Mouse (Mus musculus): ENCODE results near the gene Upk2. TPM values are rescaled to one million over a fixed set of nuclear protein-coding genes. Genes with fewer than 3 reads are reported as not detected.

The Upk2 gene
- not detected in 2 replicates for polyA plus RNA-seq (2015; fragmentation: Nextera tagmentation; extraction: Ambion mirVana)

DNA sequence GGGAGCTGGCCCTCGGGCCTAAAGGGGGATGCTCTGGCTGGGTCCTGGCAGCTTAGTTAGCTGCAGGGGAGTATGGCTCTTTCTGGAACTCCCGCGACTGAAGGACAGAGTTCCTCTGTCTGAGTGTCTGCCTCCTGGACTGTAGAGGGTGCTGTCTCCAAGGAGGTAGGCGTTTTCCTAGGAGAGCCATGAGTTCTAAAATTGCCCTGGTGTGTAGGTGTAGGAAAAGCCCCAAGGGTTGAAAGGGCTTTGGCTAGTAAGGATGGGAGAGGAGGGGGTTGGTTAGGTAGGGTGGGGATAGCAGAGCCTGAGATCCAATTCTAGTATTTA, at the start of gene Upk2:
TSS of gene Upk2 (minus strand) at position 86 of the 330 bp plus-strand sequence.
- 31% methylated on average over 4 of the region's 4 CpGs for WGBS (ENCODE audit: insufficient replicate concordance)
- Histone ChIP-seq H3K27me3 (peaks cover 48% of the 10 kb centered on the region), H3K36me3 (replicated peaks) (no peaks in the 10 kb centered on the region), H3K9ac (no peak within 1 kb of the TSS), H3K4me2 (no peak within 1 kb of the TSS), H3K27ac (replicated peaks) (no peak within 1 kb of the TSS), H3K4me1 (replicated peaks) (no peaks in the 10 kb centered on the region), H3K4me3 (replicated peaks) (no peak within 1 kb of the TSS), H3K9me3 (replicated peaks) (no peaks in the 10 kb centered on the region)
- no peak for ATAC-seq (ENCODE audit: insufficient read depth)

DNA sequence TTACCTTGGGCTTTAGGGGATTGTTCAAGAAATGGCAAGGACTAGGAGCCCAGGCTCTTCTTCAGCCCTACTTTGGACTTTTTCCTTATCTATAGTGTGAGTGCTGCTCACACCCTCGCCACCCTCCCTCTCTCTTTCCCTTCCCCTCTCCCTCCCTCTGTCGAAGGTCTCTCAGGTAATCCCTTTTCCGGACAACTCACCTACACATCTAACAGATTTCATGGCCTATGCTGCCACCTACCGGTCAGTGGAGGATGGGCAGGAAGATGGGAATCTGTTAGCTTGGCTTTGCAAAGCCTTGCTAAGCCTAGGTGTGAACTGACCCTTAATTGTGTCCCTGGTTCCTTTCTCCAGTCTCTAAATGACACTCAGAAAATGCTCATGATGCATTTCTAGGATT, 47.2 kb upstream of the Upk2 start:
- Histone ChIP-seq H3K9me3 (replicated peaks) (no peaks in the 10 kb centered on the region), H3K36me3 (replicated peaks) (peaks cover 13% of the 10 kb centered on the region; the same call in 1 of the 2 replicates), H3K4me1 (replicated peaks) (peaks cover 44% of the 10 kb centered on the region), H3K4me2 (no peak overlapping the region), H3K27me3 (peaks cover 36% of the 10 kb centered on the region), H3K27ac (replicated peaks) (no peak overlapping the region), H3K9ac (no peak overlapping the region), H3K4me3 (replicated peaks) (no peak overlapping the region)
- 0% methylated on average over 4 of the region's 4 CpGs for WGBS (ENCODE audit: insufficient replicate concordance)
- ATAC-seq (ENCODE audit: insufficient read depth): no peak

DNA sequence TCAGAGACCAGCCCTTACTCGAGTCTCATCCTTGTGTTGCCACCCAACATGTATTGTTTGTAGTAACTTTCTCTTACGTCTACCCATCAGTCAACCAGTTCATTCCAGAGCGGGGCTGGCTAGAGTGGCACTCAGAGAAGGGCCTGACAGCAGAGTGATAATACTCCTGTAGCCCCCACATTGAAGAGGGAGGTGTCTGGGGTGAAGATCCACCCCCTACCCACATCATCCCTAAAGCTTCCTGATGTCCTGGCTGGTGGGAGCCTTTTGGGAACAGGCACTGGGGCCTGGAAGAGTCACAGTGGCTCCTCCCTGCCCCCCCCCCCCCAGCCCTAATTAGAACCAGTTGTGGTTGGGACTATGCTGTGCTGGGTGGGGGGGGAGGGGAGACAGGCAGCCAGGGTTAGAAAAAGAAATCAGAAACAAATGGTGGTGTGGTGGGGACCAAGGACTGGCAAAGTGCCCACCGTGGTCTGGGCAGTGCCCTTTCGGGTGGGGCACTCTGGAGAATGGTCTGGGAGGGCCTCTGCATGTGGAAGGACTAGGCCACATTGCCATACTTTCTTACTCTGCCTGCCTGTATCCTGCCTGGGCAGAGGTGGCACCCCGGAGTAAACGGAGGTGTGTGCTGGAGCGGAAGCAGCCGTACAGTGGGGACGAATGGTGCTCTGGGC, 46.6 kb upstream of the Upk2 start:
- Histone ChIP-seq H3K9ac (no peak overlapping the region), H3K4me1 (replicated peaks) (peaks cover 50% of the 10 kb centered on the region)
- WGBS (ENCODE audit: insufficient replicate concordance): 66% methylated on average over 10 of the region's 10 CpGs

DNA sequence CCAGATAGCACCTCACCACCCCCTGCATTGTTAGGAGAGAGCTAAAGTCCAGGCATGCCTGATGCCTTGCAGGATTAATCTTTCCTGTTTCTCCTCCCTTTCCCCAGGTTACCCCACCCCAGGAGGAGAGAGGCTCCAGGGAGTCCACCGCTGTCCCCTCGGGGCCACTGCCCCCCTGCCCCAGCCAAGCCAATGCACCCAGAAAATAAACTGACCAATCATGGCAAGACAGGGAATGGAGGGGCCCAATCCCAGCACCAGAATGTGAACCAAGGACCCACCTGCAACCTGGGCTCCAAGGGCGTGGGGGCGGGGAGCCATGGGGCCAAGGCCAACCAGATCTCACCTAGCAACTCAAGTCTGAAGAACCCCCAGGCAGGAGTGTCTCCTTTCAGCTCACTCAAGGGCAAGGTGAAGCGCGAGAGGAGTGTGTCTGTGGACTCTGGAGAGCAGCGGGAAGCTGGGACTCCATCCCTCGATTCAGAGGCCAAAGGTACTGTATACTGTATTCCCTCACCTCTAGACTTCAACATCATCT, 45.9 kb upstream of the Upk2 start:
- Histone ChIP-seq H3K9me3 (replicated peaks) (no peaks in the 10 kb centered on the region), H3K27me3 (peaks cover 43% of the 10 kb centered on the region), H3K4me3 (replicated peaks) (no peak overlapping the region), H3K27ac (replicated peaks) (no peak overlapping the region), H3K9ac (no peak overlapping the region), H3K36me3 (replicated peaks) (peaks cover 3% of the 10 kb centered on the region; the same call in 1 of the 2 replicates), H3K4me2 (no peak overlapping the region), H3K4me1 (replicated peaks) (peaks cover 51% of the 10 kb centered on the region)
- no peak for ATAC-seq (ENCODE audit: insufficient read depth)
- 73% methylated on average over 8 of the region's 8 CpGs for WGBS (ENCODE audit: insufficient replicate concordance)

More for the DNA sequence above, 46.6 kb upstream of the Upk2 start:
- H3K36me3 ChIP-seq (replicated peaks): peaks cover 8% of the 10 kb centered on the region; the same call in 1 of the 2 replicates
- peaks cover 42% of the 10 kb centered on the region for H3K27me3 ChIP-seq
- H3K4me3 ChIP-seq (replicated peaks): no peak overlapping the region
- H3K4me2 ChIP-seq: no peak overlapping the region
- H3K27ac ChIP-seq (replicated peaks): no peak overlapping the region
- H3K9me3 ChIP-seq (replicated peaks): no peaks in the 10 kb centered on the region
- ATAC-seq (ENCODE audit: insufficient read depth): no peak

DNA sequence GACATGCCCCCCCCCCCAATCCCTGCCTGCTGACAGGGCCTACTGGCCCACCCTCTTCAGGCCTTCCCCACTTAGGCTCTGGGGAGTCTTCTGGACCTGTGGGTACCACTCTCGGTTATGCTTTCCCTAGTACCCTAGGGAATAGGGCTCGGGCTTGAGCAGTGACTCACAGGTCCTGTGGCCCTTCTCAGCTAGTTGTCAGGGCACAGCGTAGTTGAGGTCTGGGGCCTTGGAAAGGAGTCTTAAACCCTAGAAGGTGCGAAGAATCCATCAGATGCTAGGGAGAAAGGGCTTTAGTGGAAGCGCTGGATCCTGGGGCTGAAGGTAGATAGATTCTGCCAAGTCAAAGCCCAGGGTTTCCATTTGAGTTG, 45.4 kb upstream of the Upk2 start:
- no peak overlapping the region for H3K9ac ChIP-seq
- no peak overlapping the region for H3K27ac ChIP-seq (replicated peaks)
- no peaks in the 10 kb centered on the region for H3K9me3 ChIP-seq (replicated peaks)
- ATAC-seq (ENCODE audit: insufficient read depth): no peak
- H3K4me3 ChIP-seq (replicated peaks): no peak overlapping the region
- no peaks in the 10 kb centered on the region for H3K36me3 ChIP-seq (replicated peaks)
- peaks cover 54% of the 10 kb centered on the region for H3K4me1 ChIP-seq (replicated peaks)
- peaks cover 43% of the 10 kb centered on the region for H3K27me3 ChIP-seq
- no peak overlapping the region for H3K4me2 ChIP-seq
- 62% methylated on average over 5 of the region's 5 CpGs for WGBS (ENCODE audit: insufficient replicate concordance)

DNA sequence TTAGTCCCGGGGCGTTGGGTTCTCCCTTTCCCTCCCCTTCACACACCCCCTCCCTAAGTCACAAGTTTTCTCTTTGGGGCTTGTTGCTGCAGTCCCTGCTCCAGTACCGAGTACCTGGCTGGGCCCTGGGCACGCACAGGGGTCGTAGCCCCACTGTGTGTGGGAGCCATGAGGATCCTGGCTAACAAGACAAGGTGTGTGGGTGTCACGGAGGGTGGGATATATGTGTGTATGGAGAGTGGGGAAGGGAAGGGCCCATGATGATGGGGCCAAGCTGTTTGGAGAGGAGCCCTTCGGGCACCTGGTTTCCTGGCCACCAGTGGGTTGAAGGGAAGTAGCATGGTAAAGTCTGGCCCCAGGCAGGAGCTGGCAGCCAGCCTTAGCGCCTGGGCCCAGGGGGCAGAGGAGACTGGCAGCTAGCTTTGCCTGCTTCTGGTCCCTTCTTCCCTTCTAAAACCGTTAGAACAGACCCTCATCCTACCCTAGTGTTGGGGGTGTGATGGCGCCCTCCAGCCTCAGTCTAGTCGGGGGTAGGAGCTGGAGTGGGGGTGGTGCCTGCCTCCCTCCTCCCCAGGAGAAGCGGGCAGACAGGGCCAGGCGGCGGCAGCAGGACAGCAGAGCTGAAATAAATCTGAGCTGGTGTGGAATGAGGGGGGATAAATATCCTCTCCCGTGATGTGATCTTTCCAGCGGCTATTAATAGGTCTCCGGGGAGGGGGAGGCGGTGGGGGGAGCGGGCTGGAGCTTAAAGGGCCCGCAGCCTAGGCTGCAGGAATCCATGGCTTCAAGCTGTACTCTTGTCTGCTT, 44.8 kb upstream of the Upk2 start:
- H3K9ac ChIP-seq: no peak overlapping the region

DNA sequence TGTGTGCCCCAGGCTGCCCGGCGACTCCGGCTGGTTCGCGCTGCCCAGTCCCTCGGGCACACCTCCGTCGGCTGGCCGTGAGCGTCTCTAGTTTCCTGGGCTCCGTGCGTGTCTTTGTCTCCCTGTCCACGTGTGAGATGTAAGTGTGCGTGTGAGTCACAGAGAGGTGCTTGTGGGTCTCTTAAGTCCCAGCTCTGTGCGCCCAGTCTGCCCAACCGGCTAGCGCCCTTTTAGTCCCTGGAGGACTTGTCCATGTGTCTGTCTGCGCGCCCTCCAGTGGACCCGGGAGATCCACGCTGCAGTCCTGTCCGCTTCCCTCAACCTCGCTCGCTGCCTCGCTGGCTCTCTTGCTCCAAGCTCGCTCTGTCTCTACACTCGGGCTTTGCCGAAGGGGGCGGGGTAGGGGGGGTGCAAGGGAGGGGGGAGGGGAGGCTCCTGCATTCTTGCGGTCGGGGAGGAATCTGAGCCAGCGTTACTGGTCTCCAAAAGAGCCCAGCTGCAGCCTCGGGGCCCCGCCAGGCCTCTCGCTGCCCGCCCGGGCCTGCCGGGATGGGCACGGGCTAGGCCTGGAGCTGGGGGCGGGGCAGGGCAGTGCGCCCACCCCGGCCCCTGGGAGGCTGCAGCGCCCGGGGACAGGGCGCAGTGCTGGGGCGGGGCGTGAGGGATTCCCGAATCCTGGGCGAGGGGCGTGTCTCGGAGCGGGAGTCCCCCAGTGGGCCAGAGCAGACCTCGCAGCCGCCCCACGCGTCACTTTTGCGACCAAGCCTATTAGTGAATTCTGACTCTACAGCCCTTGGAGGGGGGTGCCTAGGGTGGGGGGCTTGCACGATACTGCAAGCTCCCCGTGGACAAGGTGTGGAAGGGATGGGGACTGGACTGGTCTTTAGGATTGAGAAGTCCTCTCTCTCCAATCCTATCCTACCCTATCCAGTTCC, 43.9 kb upstream of the Upk2 start:
- H3K36me3 ChIP-seq (replicated peaks): no peaks in the 10 kb centered on the region
- 1% methylated on average over 59 of the region's 59 CpGs for WGBS (ENCODE audit: insufficient replicate concordance)
- peaks cover 43% of the 10 kb centered on the region for H3K27me3 ChIP-seq
- peak overlapping the region; percentile 67 for H3K4me2 ChIP-seq
- H3K4me3 ChIP-seq (replicated peaks): peak overlapping the region; percentile 40
- H3K9me3 ChIP-seq (replicated peaks): no peaks in the 10 kb centered on the region
- H3K27ac ChIP-seq (replicated peaks): peak overlapping the region; percentile 45
- peaks cover 69% of the 10 kb centered on the region for H3K4me1 ChIP-seq (replicated peaks)
- peak; percentile 36 for ATAC-seq (ENCODE audit: insufficient read depth)
- 0 out of 2 replicates have a peak overlapping the region, but pooled peaks have one; percentile 35 for H3K9ac ChIP-seq

More for the DNA sequence above, 44.8 kb upstream of the Upk2 start:
- Histone ChIP-seq H3K4me2 (peak overlapping the region; percentile 67), H3K27me3 (peaks cover 43% of the 10 kb centered on the region), H3K36me3 (replicated peaks) (no peaks in the 10 kb centered on the region), H3K27ac (replicated peaks) (no peak overlapping the region), H3K4me3 (replicated peaks) (0 out of 2 replicates have a peak overlapping the region, but pooled peaks have one; percentile 40), H3K9me3 (replicated peaks) (no peaks in the 10 kb centered on the region), H3K4me1 (replicated peaks) (peaks cover 60% of the 10 kb centered on the region)
- WGBS (ENCODE audit: insufficient replicate concordance): 45% methylated on average over 20 of the region's 20 CpGs
- no peak for ATAC-seq (ENCODE audit: insufficient read depth)

DNA sequence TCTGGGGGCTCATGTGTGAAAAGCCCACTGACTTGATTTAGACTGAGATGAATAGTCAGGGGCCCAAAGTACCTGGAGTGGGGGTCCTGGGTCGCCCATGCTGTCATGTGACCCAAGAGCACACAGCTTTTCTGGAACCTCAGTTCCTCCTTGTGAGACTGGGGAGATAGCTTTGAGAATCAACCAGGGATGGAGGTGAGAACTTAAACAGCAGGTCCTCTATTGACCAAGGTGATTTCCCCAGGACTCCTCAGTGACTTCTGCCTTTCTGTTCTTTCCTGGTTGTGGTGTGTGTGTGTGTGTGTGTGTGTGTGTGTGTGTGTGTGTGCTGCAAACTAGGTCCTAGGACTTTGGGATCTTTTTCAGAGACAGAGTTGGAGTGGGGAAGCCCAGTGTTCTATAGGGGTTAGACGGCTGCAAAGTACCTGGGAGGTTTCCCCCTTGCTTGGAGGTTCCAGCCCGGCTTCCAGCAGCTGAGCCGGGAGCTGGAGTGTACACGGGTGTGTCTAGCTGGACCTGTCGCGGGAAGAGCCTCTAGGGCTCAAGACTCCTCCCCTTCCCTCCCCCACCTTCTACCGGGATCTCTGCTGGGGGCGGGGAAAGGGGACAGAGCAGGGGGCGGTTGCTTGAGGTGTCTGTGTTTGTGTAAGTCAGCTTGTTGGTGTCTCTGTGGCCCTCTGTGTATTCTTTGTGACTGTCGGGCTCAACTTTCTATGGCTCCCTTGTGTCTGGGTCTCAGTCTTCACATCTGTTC, 43.0 kb upstream of the Upk2 start:
- H3K27me3 ChIP-seq: peaks cover 43% of the 10 kb centered on the region
- H3K36me3 ChIP-seq (replicated peaks): no peaks in the 10 kb centered on the region
- H3K4me3 ChIP-seq (replicated peaks): peak overlapping the region; percentile 40
- under 1% methylated on average over 11 of the region's 11 CpGs for WGBS (ENCODE audit: insufficient replicate concordance)
- H3K4me2 ChIP-seq: peak overlapping the region; percentile 67
- no peaks in the 10 kb centered on the region for H3K9me3 ChIP-seq (replicated peaks)
- ATAC-seq (ENCODE audit: insufficient read depth): peak; percentile 52; the same call in 1 of the 2 replicates
- 0 out of 2 replicates have a peak overlapping the region, but pooled peaks have one; percentile 35 for H3K9ac ChIP-seq
- peaks cover 78% of the 10 kb centered on the region for H3K4me1 ChIP-seq (replicated peaks)
- H3K27ac ChIP-seq (replicated peaks): peak overlapping the region; percentile 45; the same call in 1 of the 2 replicates

DNA sequence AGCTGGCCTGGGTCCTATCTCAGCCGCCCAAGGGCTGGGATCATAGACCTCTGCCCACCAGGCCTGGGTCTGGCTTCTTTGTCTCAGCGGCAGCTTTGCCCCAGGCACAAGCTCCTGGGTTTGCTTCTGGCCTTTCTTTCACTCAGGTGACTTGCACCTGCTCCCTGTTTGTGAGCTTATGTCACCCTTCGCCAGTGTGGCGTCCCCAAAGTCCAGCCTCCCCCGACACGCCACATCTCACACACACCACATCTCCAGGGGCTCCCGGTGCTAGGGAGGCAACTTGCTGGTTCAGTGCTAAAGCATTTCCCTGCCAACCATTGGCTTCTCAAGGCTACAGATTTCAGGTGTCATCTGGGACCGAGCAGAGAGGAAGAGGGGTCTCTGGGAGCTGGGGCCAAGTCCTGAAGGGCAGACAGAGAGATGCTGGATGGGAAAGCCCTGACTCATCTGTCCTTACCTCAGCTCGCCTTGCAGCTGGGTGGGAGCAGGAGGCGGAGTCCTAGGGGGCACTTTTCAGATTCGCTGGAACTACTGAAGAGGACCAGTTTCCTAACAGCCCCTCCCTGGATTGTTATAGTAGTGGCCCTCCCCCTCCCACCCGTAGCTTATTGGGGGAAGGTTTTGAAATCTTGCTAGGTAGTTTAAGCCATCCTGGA, 42.2 kb upstream of the Upk2 start:
- H3K4me2 ChIP-seq: no peak overlapping the region

More for the DNA sequence above, 42.2 kb upstream of the Upk2 start:
- Histone ChIP-seq H3K36me3 (replicated peaks) (no peaks in the 10 kb centered on the region), H3K4me3 (replicated peaks) (no peak overlapping the region), H3K9me3 (replicated peaks) (no peaks in the 10 kb centered on the region), H3K27me3 (peaks cover 43% of the 10 kb centered on the region), H3K27ac (replicated peaks) (no peak overlapping the region), H3K4me1 (replicated peaks) (peaks cover 82% of the 10 kb centered on the region), H3K9ac (no peak overlapping the region)
- WGBS (ENCODE audit: insufficient replicate concordance): 45% methylated on average over 12 of the region's 12 CpGs
- no peak for ATAC-seq (ENCODE audit: insufficient read depth)

Data from liver, embryonic 15.5 days (tissue).